Mouse (Mus musculus) embryonic fibroblast, embryonic 13.5 days (primary cell): ENCODE measurements around the gene Tdo2.

ENCODE experiments used
- CTCF ChIP-seq: IDR thresholded peaks from 2 replicates; pipeline ENCODE4 v1.5.1; 2011; ENCODE audit warnings: mild to moderate bottlenecking, control low read depth, low read length, moderate library complexity, borderline replicate concordance; ENCODE audit not compliant: insufficient read depth
- POLR2A ChIP-seq: IDR thresholded peaks from 2 replicates; pipeline ENCODE4 v1.6.1; 2011; ENCODE audit warnings: low read depth, mild to moderate bottlenecking, control low read depth, low read length, moderate library complexity

- TF ChIP-seq CTCF (no peak), POLR2A (no peak)
Measured at GRCm38 (mm10) chr3:81931695-81932094, 44.3 kb downstream of the Tdo2 start.
